Mouse (Mus musculus) 416B (cell line): ENCODE data around the gene Lmod3.
"Not testable (repeated sequence)": the region's sequence is repeated elsewhere in the genome, so short reads cannot be mapped to it uniquely, and the experiment has no call there.

ENCODE experiments used
- DNase-seq: peaks from one replicate; pipeline ENCODE4 v3.0.0; 2011; ENCODE audit warnings: low read depth

Gene Lmod3

GRCm38 (mm10) chr6:97276366-97276765, 23.8 kb upstream of the Lmod3 start:
- DNase-seq: no peak

GRCm38 (mm10) chr6:97275760-97276159, 23.2 kb upstream of the Lmod3 start:
- DNase-seq: no peak

GRCm38 (mm10) chr6:97273777-97274176, 21.2 kb upstream of the Lmod3 start:
- no peak for DNase-seq

- no peak for DNase-seq
These were observed 20.6 kb upstream of the Lmod3 start for GRCm38 (mm10) chr6:97273058-97273710.

GRCm38 (mm10) chr6:97272349-97272748, 19.8 kb upstream of the Lmod3 start:
- no peak for DNase-seq

GRCm38 (mm10) chr6:97269596-97269995, 17.0 kb upstream of the Lmod3 start:
- no peak for DNase-seq

GRCm38 (mm10) chr6:97267132-97267531, 14.6 kb upstream of the Lmod3 start:
- DNase-seq: no peak

GRCm38 (mm10) chr6:97266661-97267060, 14.1 kb upstream of the Lmod3 start:
- DNase-seq: peak; percentile 17

- no peak for DNase-seq
These were observed 13.1 kb upstream of the Lmod3 start for GRCm38 (mm10) chr6:97265705-97266104.

- no peak for DNase-seq
These were observed 12.7 kb upstream of the Lmod3 start for GRCm38 (mm10) chr6:97265240-97265639.

- DNase-seq: peak; percentile 61
These were observed 11.2 kb upstream of the Lmod3 start for GRCm38 (mm10) chr6:97263750-97264149.

- DNase-seq: no peak
These were observed 9.7 kb upstream of the Lmod3 start for GRCm38 (mm10) chr6:97262229-97262628.

- not testable (repeated sequence) for DNase-seq
These were observed 7.4 kb upstream of the Lmod3 start for GRCm38 (mm10) chr6:97259926-97260325.

GRCm38 (mm10) chr6:97258489-97258888, 5.9 kb upstream of the Lmod3 start:
- DNase-seq: no peak

GRCm38 (mm10) chr6:97252086-97252485, 473 bp downstream of the Lmod3 start:
- DNase-seq: no peak

- peak; percentile 75 for DNase-seq
These were observed 1.6 kb downstream of the Lmod3 start for GRCm38 (mm10) chr6:97250966-97251365.

- DNase-seq: no peak
These were observed 7.4 kb downstream of the Lmod3 start for GRCm38 (mm10) chr6:97245200-97245599.

- no peak for DNase-seq
These were observed 10.0 kb downstream of the Lmod3 start for GRCm38 (mm10) chr6:97242522-97242921.

GRCm38 (mm10) chr6:97240092-97240491, 12.5 kb downstream of the Lmod3 start:
- no peak for DNase-seq

GRCm38 (mm10) chr6:97239360-97239759, 13.2 kb downstream of the Lmod3 start:
- no peak for DNase-seq

GRCm38 (mm10) chr6:97236088-97236487, 16.5 kb downstream of the Lmod3 start:
- DNase-seq: no peak

- DNase-seq: peak; percentile 16
These were observed 17.5 kb downstream of the Lmod3 start for GRCm38 (mm10) chr6:97234911-97235668.

GRCm38 (mm10) chr6:97227067-97227847, 25.3 kb downstream of the Lmod3 start:
- DNase-seq: no peak
